Mouse (Mus musculus): ENCODE data around the gene Map4k2. TPM values are rescaled to one million over a fixed set of nuclear protein-coding genes. Genes with fewer than 3 reads are reported as not detected.

The Map4k2 gene
- polyA plus RNA-seq, 1 experiment from 2014 or later, result 17.2 TPM

- peaks cover 15% of the 10 kb centered on the region for H3K36me3 ChIP-seq (ENCODE audit: control insufficient read depth, insufficient read depth)
- no peak for ATAC-seq (replicated peaks; ENCODE audit: extremely low read depth, insufficient read depth, low FRiP score)
- no peaks in the 10 kb centered on the region for H3K9me3 ChIP-seq (replicated peaks; ENCODE audit: control insufficient read depth, low read length)
- H3K4me2 ChIP-seq (ENCODE audit: low read depth, low read length), result no peak overlapping the region
- H3K9ac ChIP-seq (ENCODE audit: low read length), result no peak overlapping the region
- H3K4me1 ChIP-seq (ENCODE audit: control insufficient read depth, insufficient read depth, low read length), result peaks cover 13% of the 10 kb centered on the region
- H3K27me3 ChIP-seq (ENCODE audit: control insufficient read depth, insufficient read depth, low read length), result no peaks in the 10 kb centered on the region
- WGBS, result 88% methylated on average over 5 of the region's 5 CpGs
- no peak overlapping the region for H3K4me3 ChIP-seq (ENCODE audit: low read length)
- H3K27ac ChIP-seq (ENCODE audit: low read length), result no peak overlapping the region; the same call in 1 of the 2 replicates
Observed at GRCm38 (mm10) chr19:6302114-6302513, 38.8 kb upstream of the Map4k2 start.

DNA sequence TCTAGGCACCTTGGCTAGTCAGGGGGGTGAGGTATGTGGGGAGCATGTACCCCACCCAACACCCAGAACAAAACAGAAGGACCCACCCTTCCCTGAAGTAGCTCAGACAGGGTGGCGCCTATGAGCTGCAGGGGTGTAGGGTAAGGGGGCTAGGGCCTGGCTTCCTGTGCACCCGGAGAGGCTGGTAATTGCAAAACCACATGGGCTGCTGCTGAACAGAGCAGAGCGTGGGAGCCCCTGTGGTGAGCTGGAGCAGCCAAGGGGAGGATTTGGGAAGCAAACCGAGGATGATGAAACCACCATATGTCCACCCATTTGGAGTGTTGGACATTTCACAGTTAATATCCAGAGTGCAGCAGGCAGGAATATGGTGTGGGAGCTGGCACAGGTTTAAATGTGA is 38.4 kb upstream of the Map4k2 start:
- no peak overlapping the region; the same call in none of the 2 replicates for H3K27ac ChIP-seq (ENCODE audit: low read length)
- H3K9me3 ChIP-seq (replicated peaks; ENCODE audit: control insufficient read depth, low read length), result no peaks in the 10 kb centered on the region
- H3K36me3 ChIP-seq (ENCODE audit: control insufficient read depth, insufficient read depth), result peaks cover 12% of the 10 kb centered on the region
- no peak for ATAC-seq (replicated peaks; ENCODE audit: extremely low read depth, insufficient read depth, low FRiP score)
- H3K4me3 ChIP-seq (ENCODE audit: low read length), result no peak overlapping the region
- WGBS, result 37% methylated on average over 4 of the region's 4 CpGs
- no peaks in the 10 kb centered on the region for H3K27me3 ChIP-seq (ENCODE audit: control insufficient read depth, insufficient read depth, low read length)
- H3K9ac ChIP-seq (ENCODE audit: low read length), result no peak overlapping the region
- peaks cover 14% of the 10 kb centered on the region for H3K4me1 ChIP-seq (ENCODE audit: control insufficient read depth, insufficient read depth, low read length)
- no peak overlapping the region for H3K4me2 ChIP-seq (ENCODE audit: low read depth, low read length)

DNA sequence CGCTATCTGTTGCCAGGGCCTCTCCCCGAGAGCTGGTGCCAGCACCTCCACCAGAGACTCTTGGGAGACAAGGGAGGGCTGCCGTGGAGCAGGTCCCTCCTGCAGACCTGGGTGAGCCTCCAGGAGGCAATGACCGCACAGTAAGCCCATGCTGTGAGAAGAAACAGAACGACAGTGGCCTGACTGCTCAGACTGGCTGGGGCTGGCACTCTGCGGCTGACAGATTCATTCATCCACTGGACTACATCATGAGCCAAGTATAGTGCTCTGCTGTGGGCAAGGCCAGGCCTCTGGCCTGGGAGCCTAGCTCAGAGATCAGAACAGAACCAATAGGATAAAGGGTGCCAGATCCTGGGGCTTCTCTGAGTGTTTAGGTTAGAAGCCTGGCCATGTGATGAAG is 37.1 kb upstream of the Map4k2 start:
- H3K4me3 ChIP-seq (ENCODE audit: low read length), result no peak overlapping the region
- WGBS, result 56% methylated on average over 6 of the region's 6 CpGs
- ATAC-seq (replicated peaks; ENCODE audit: extremely low read depth, insufficient read depth, low FRiP score), result no peak
- H3K36me3 ChIP-seq (ENCODE audit: control insufficient read depth, insufficient read depth), result peaks cover under 1% of the 10 kb centered on the region; the same call in 1 of the 2 replicates
- no peaks in the 10 kb centered on the region for H3K27me3 ChIP-seq (ENCODE audit: control insufficient read depth, insufficient read depth, low read length)
- no peak overlapping the region for H3K4me2 ChIP-seq (ENCODE audit: low read depth, low read length)
- H3K9me3 ChIP-seq (replicated peaks; ENCODE audit: control insufficient read depth, low read length), result no peaks in the 10 kb centered on the region
- no peak overlapping the region for H3K27ac ChIP-seq (ENCODE audit: low read length)
- H3K9ac ChIP-seq (ENCODE audit: low read length), result no peak overlapping the region
- peaks cover 14% of the 10 kb centered on the region for H3K4me1 ChIP-seq (ENCODE audit: control insufficient read depth, insufficient read depth, low read length)

- WGBS, result 26% methylated on average over 5 of the region's 5 CpGs
- peak; percentile 61; the same call in 1 of the 2 replicates for ATAC-seq (replicated peaks; ENCODE audit: extremely low read depth, insufficient read depth, low FRiP score)
- peaks cover 14% of the 10 kb centered on the region for H3K4me1 ChIP-seq (ENCODE audit: control insufficient read depth, insufficient read depth, low read length)
Observed at GRCm38 (mm10) chr19:6304787-6305516, 36.0 kb upstream of the Map4k2 start.

GRCm38 (mm10) chr19:6305517-6306115 is 35.3 kb upstream of the Map4k2 start:
- Histone ChIP-seq H3K27ac (ENCODE audit: low read length) (no peak overlapping the region), H3K4me2 (ENCODE audit: low read depth, low read length) (peak overlapping the region; percentile 74), H3K9ac (ENCODE audit: low read length) (peak overlapping the region; percentile 83), H3K36me3 (ENCODE audit: control insufficient read depth, insufficient read depth) (peaks cover 3% of the 10 kb centered on the region), H3K9me3 (replicated peaks; ENCODE audit: control insufficient read depth, low read length) (no peaks in the 10 kb centered on the region), H3K4me1 (ENCODE audit: control insufficient read depth, insufficient read depth, low read length) (peaks cover 14% of the 10 kb centered on the region), H3K4me3 (ENCODE audit: low read length) (peak overlapping the region; percentile 72), H3K27me3 (ENCODE audit: control insufficient read depth, insufficient read depth, low read length) (no peaks in the 10 kb centered on the region)
- no peak for ATAC-seq (replicated peaks; ENCODE audit: extremely low read depth, insufficient read depth, low FRiP score)
- WGBS, result 59% methylated on average over 8 of the region's 8 CpGs

More at GRCm38 (mm10) chr19:6304787-6305516, 36.0 kb upstream of the Map4k2 start:
- Histone ChIP-seq H3K36me3 (ENCODE audit: control insufficient read depth, insufficient read depth) (no peaks in the 10 kb centered on the region), H3K4me3 (ENCODE audit: low read length) (no peak overlapping the region), H3K27ac (ENCODE audit: low read length) (no peak overlapping the region), H3K27me3 (ENCODE audit: control insufficient read depth, insufficient read depth, low read length) (no peaks in the 10 kb centered on the region), H3K4me2 (ENCODE audit: low read depth, low read length) (no peak overlapping the region), H3K9ac (ENCODE audit: low read length) (no peak overlapping the region), H3K9me3 (replicated peaks; ENCODE audit: control insufficient read depth, low read length) (no peaks in the 10 kb centered on the region)

DNA sequence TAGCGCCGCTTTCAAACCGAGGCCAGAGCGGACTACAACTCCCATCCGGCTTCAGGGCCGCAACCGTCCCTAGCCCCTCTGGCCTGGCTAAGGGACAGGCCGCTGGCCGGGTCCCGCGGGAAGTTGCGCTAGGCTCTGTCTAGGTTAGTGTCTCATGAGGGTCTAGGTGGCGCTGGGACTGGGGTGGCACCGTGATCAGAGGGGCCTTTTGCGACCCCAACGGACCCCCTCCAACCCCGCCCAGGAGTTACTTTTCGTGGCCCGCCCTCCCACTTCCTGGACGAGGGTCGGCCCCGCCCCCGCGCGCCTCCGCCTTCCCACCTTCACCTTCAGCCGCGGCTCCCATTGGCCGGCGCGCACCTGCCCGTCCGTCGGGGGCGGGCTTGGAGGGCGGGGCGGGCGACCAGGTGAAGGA is 34.8 kb upstream of the Map4k2 start, which contains the start of gene Cdc42bpg:
Cdc42bpg (plus strand) TSS at position 320 of the 415 bp plus-strand sequence.
- peak within 1 kb of the TSS; percentile 72 for H3K4me3 ChIP-seq (ENCODE audit: low read length)
- H3K36me3 ChIP-seq (ENCODE audit: control insufficient read depth, insufficient read depth), result peaks cover 9% of the 10 kb centered on the region
- peak within 1 kb of the TSS; percentile 83 for H3K9ac ChIP-seq (ENCODE audit: low read length)
- H3K9me3 ChIP-seq (replicated peaks; ENCODE audit: control insufficient read depth, low read length), result no peaks in the 10 kb centered on the region
- peak within 1 kb of the TSS; percentile 74 for H3K4me2 ChIP-seq (ENCODE audit: low read depth, low read length)
- peak; percentile 77 for ATAC-seq (replicated peaks; ENCODE audit: extremely low read depth, insufficient read depth, low FRiP score)
- peaks cover 14% of the 10 kb centered on the region for H3K4me1 ChIP-seq (ENCODE audit: control insufficient read depth, insufficient read depth, low read length)
- H3K27ac ChIP-seq (ENCODE audit: low read length), result peak within 1 kb of the TSS; percentile 63
- no peaks in the 10 kb centered on the region for H3K27me3 ChIP-seq (ENCODE audit: control insufficient read depth, insufficient read depth, low read length)
- under 1% methylated on average over 37 of the region's 38 CpGs for WGBS

DNA sequence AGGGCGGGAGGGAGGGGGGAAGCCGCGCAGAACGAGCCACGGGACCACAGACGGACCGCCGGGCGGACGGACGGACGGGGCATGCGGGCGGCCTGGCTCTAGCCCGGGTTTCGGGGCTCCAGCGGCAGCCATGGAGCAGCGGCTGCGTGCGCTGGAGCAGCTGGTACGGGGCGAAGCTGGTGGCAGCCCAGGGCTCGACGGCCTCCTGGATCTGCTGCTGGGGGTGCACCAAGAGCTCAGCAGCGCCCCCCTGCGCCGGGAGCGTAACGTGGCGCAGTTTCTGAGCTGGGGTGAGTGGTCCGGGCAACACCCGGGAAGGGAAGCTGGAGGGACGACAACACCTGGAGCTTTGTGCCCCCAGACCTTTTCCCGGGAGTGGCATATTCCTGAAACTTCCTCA is 34.3 kb upstream of the Map4k2 start:
- WGBS, result under 1% methylated on average over 34 of the region's 34 CpGs
- Histone ChIP-seq H3K9me3 (replicated peaks; ENCODE audit: control insufficient read depth, low read length) (no peaks in the 10 kb centered on the region), H3K4me2 (ENCODE audit: low read depth, low read length) (peak overlapping the region; percentile 74), H3K4me1 (ENCODE audit: control insufficient read depth, insufficient read depth, low read length) (peaks cover 14% of the 10 kb centered on the region), H3K27ac (ENCODE audit: low read length) (peak overlapping the region; percentile 63), H3K27me3 (ENCODE audit: control insufficient read depth, insufficient read depth, low read length) (no peaks in the 10 kb centered on the region), H3K9ac (ENCODE audit: low read length) (peak overlapping the region; percentile 83), H3K36me3 (ENCODE audit: control insufficient read depth, insufficient read depth) (peaks cover 11% of the 10 kb centered on the region), H3K4me3 (ENCODE audit: low read length) (peak overlapping the region; percentile 72)
- peak; percentile 33 for ATAC-seq (replicated peaks; ENCODE audit: extremely low read depth, insufficient read depth, low FRiP score)

DNA sequence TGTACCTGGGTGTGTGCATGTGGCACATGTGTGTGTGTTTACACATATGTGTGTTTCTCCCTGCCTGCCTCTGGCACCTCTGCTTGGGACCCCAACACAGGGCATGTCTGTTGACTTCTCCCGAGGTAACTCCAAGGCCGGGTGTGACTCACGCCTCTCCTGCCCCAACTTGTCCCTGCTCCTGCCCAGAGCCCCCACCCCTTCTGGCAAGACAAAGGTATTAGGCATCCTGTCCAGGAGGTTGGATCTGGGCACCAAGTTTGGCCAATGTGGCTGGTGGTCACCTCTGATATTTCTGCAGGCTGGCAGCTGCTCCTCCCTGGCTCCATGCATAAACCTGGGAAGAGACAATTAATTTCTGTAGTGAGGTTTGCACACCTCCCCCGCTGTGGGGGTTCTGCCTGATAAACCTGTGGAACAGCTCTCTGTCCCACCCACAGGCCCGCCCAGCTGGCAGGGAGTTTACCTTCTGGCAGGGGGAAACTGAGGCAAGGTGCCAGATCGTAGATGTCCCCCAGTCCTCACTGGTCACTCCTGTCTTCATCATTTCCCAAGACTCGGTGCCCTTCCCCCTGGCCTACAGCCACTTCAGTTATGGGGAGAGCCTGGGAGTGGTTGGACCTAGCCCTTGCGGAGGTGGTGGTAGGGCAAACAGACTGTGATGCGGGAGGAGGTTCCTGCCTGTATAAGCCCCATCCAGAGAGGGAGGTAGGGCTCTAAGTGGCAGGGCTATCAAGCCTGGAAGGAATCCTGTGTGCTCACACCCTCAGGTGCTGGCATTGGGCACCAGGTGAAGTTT is 33.0 kb upstream of the Map4k2 start:
- H3K4me3 ChIP-seq (ENCODE audit: low read length), result no peak overlapping the region
- H3K27me3 ChIP-seq (ENCODE audit: control insufficient read depth, insufficient read depth, low read length), result no peaks in the 10 kb centered on the region
- H3K4me2 ChIP-seq (ENCODE audit: low read depth, low read length), result no peak overlapping the region
- no peak overlapping the region for H3K27ac ChIP-seq (ENCODE audit: low read length)
- ATAC-seq (replicated peaks; ENCODE audit: extremely low read depth, insufficient read depth, low FRiP score), result no peak
- H3K9me3 ChIP-seq (replicated peaks; ENCODE audit: control insufficient read depth, low read length), result no peaks in the 10 kb centered on the region
- peaks cover 14% of the 10 kb centered on the region for H3K4me1 ChIP-seq (ENCODE audit: control insufficient read depth, insufficient read depth, low read length)
- WGBS, result 78% methylated on average over 9 of the region's 9 CpGs
- no peak overlapping the region for H3K9ac ChIP-seq (ENCODE audit: low read length)
- peaks cover 11% of the 10 kb centered on the region for H3K36me3 ChIP-seq (ENCODE audit: control insufficient read depth, insufficient read depth)
